ENCODE assay signal across 23 mouse cellular contexts in the genomic region with DNA sequence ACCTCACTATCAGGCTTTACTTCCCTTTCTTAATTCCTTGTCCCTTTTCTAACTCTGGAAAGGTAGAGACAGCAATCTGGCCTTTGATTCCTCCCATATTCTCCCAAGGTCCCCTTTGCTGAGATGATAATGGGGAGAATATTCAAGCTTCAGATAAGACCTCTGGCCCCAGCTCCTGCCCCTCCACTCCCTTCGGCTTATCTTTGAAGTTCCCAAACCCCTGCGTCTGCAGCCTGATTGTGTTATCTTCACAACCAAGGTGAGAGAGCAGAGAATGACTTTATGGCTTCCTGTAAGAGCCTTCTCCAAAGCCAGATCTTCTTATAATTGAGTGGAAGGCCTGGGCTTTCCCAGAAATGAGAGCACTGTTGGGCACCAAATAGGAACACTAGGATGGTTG.
A peak's percentile ranks its signal among the peaks of the same experiment; 100 is the strongest.
DNase-seq lines count a peak whose midpoint lies in the region; ATAC-seq and TF ChIP-seq lines count a peak whose summit lies in the region.
"Had no signal": no experiment of that assay in that cellular context is flagged by ENCODE, and none has a peak within 500 bp of the region (broad histone marks: within the 10 kb centered on the region; RNA-seq: fewer than 3 reads in every experiment).

No protein-coding gene starts in this region.

- no peak for DNase-seq in intestine, embryonic 14.5 days (ENCODE audit: low spot score)
- DNase-seq in adrenal gland, adult (ENCODE audit: inconsistent age in 2 of 2, low spot score in 1 of 2): no peak
- DNase-seq in forebrain, embryonic 14.5 days (ENCODE audit: low spot score): no peak
- DNase-seq: adrenal gland, adult 2 months; adrenal gland, adult 8-10 months; adrenal gland, postnatal 10 days; adrenal gland, postnatal 14 days; adrenal gland, postnatal 25 days; adrenal gland, postnatal 36 days; B cell, adult 2 months; cerebellum, adult 11 months; cerebellum, adult 11-12 months; cerebellum, adult 18-20 months had no signal

- no peak overlapping the region for H3K27ac ChIP-seq in intestine, embryonic 14.5 days (ENCODE audit: low read depth)
- no peak overlapping the region for H3K27ac ChIP-seq in intestine, embryonic 15.5 days
- H3K27ac ChIP-seq in intestine, embryonic 16.5 days (ENCODE audit: low read length): no peak overlapping the region
- no peak overlapping the region for H3K27ac ChIP-seq in intestine, postnatal 0 days (ENCODE audit: low read depth, low read length)
- H3K27ac ChIP-seq in midbrain, embryonic 16.5 days (ENCODE audit: low read length): no peak overlapping the region
- no peak overlapping the region for H3K27ac ChIP-seq in forebrain, embryonic 14.5 days (ENCODE audit: low read depth, low read length)

- no peaks in the 10 kb centered on the region for H3K9me3 ChIP-seq in intestine, embryonic 14.5 days (ENCODE audit: control insufficient read depth, low read length)
- no peaks in the 10 kb centered on the region for H3K9me3 ChIP-seq in intestine, embryonic 15.5 days
- no peaks in the 10 kb centered on the region for H3K9me3 ChIP-seq in intestine, embryonic 16.5 days (ENCODE audit: control insufficient read depth, low read length)
- H3K9me3 ChIP-seq in intestine, postnatal 0 days (ENCODE audit: control insufficient read depth): no peaks in the 10 kb centered on the region
- H3K9me3 ChIP-seq in midbrain, embryonic 16.5 days (replicated peaks; ENCODE audit: control insufficient read depth, low read length, poor library complexity, severe bottlenecking): no peaks in the 10 kb centered on the region
- no peaks in the 10 kb centered on the region for H3K9me3 ChIP-seq in forebrain, embryonic 14.5 days (replicated peaks; ENCODE audit: control insufficient read depth, low read length)
- H3K9me3 ChIP-seq: G1E had no signal

- no peaks in the 10 kb centered on the region for H3K4me1 ChIP-seq in intestine, embryonic 14.5 days (replicated peaks; ENCODE audit: control insufficient read depth, insufficient read depth, low read length)
- no peaks in the 10 kb centered on the region for H3K4me1 ChIP-seq in intestine, embryonic 15.5 days (replicated peaks)
- 0 out of 2 replicates have a peak, but pooled peaks cover 2% of the 10 kb centered on the region for H3K4me1 ChIP-seq in intestine, embryonic 16.5 days (ENCODE audit: control insufficient read depth, insufficient read depth, low read length)
- no peaks in the 10 kb centered on the region; the same call in 1 of the 2 replicates for H3K4me1 ChIP-seq in intestine, postnatal 0 days (replicated peaks; ENCODE audit: control insufficient read depth, insufficient read depth, low read length)
- H3K4me1 ChIP-seq in midbrain, embryonic 16.5 days (ENCODE audit: control insufficient read depth, insufficient read depth, low read length): no peaks in the 10 kb centered on the region
- H3K4me1 ChIP-seq in forebrain, embryonic 14.5 days (ENCODE audit: control insufficient read depth, insufficient read depth, low read length): no peaks in the 10 kb centered on the region

- no peak overlapping the region for H3K9ac ChIP-seq in intestine, embryonic 14.5 days (ENCODE audit: low read length)
- no peak overlapping the region for H3K9ac ChIP-seq in intestine, embryonic 15.5 days
- H3K9ac ChIP-seq in intestine, embryonic 16.5 days (ENCODE audit: low read depth, low read length): no peak overlapping the region
- no peak overlapping the region for H3K9ac ChIP-seq in intestine, postnatal 0 days (ENCODE audit: low read depth, low read length)
- no peak overlapping the region for H3K9ac ChIP-seq in midbrain, embryonic 16.5 days (ENCODE audit: low read depth, low read length)
- H3K9ac ChIP-seq in forebrain, embryonic 14.5 days (ENCODE audit: low read length): no peak overlapping the region

- no peak for TF ChIP-seq CTCF in intestine, postnatal 0 days (IDR thresholded peaks at IDR 0.05; ENCODE audit: low read depth)

- no peaks in the 10 kb centered on the region for H3K36me3 ChIP-seq in intestine, embryonic 14.5 days (ENCODE audit: control insufficient read depth, insufficient read depth, low read length)
- H3K36me3 ChIP-seq in intestine, embryonic 15.5 days: no peaks in the 10 kb centered on the region
- no peaks in the 10 kb centered on the region for H3K36me3 ChIP-seq in intestine, embryonic 16.5 days (ENCODE audit: control insufficient read depth, insufficient read depth, low read length)
- no peaks in the 10 kb centered on the region for H3K36me3 ChIP-seq in intestine, postnatal 0 days (ENCODE audit: control insufficient read depth, insufficient read depth)
- H3K36me3 ChIP-seq in midbrain, embryonic 16.5 days (ENCODE audit: control insufficient read depth, insufficient read depth, low read length): no peaks in the 10 kb centered on the region
- no peaks in the 10 kb centered on the region for H3K36me3 ChIP-seq in forebrain, embryonic 14.5 days (ENCODE audit: control insufficient read depth, insufficient read depth, low read length)
- H3K36me3 ChIP-seq: G1E had no signal

- no peaks in the 10 kb centered on the region for H3K27me3 ChIP-seq in intestine, embryonic 14.5 days (replicated peaks; ENCODE audit: control insufficient read depth, insufficient read depth, low read length)
- no peaks in the 10 kb centered on the region for H3K27me3 ChIP-seq in intestine, embryonic 15.5 days (replicated peaks)
- H3K27me3 ChIP-seq in intestine, embryonic 16.5 days (replicated peaks; ENCODE audit: control insufficient read depth, insufficient read depth, low read length): no peaks in the 10 kb centered on the region
- no peaks in the 10 kb centered on the region for H3K27me3 ChIP-seq in intestine, postnatal 0 days (replicated peaks; ENCODE audit: control insufficient read depth, insufficient read depth, low read length)
- H3K27me3 ChIP-seq in midbrain, embryonic 16.5 days (ENCODE audit: control insufficient read depth, insufficient read depth, low read depth, low read length): no peaks in the 10 kb centered on the region
- no peaks in the 10 kb centered on the region for H3K27me3 ChIP-seq in forebrain, embryonic 14.5 days (replicated peaks; ENCODE audit: control insufficient read depth, insufficient read depth, low read length)
- H3K27me3 ChIP-seq: CH12.LX, Patski had no signal

- ATAC-seq in intestine, embryonic 14.5 days (replicated peaks; ENCODE audit: low FRiP score, low TSS enrichment, low read depth): 0 out of 2 replicates have a peak, but pooled peaks have one; percentile 43
- peak; percentile 93 for ATAC-seq in intestine, embryonic 15.5 days
- ATAC-seq in intestine, embryonic 16.5 days: peak; percentile 93
- ATAC-seq in intestine, postnatal 0 days: peak; percentile 43; the same call in 1 of the 2 replicates
- ATAC-seq in midbrain, embryonic 16.5 days: no peak
- no peak for ATAC-seq in monocyte, adult 5-6 weeks (replicated peaks; ENCODE audit: insufficient number of reproducible peaks, low FRiP score, low TSS enrichment, poor library complexity, severe bottlenecking)
- ATAC-seq in forebrain, embryonic 14.5 days: no peak
- ATAC-seq: activated CD4-positive, CD25-positive, alpha-beta regulatory T cell, adult 4 months; CD4-positive, CD25-positive, alpha-beta regulatory T cell, adult 4 months; Patski had no signal

- WGBS in intestine, embryonic 14.5 days: 21% methylated on average over 2 of the region's 2 CpGs
- 25% methylated on average over 2 of the region's 2 CpGs for WGBS in intestine, embryonic 15.5 days
- 23% methylated on average over 2 of the region's 2 CpGs for WGBS in intestine, embryonic 16.5 days
- WGBS in intestine, postnatal 0 days: 27% methylated on average over 2 of the region's 2 CpGs
- 88% methylated on average over 2 of the region's 2 CpGs for WGBS in midbrain, embryonic 16.5 days
- WGBS in forebrain, embryonic 14.5 days: 87% methylated on average over 2 of the region's 2 CpGs

- H3K4me3 ChIP-seq in intestine, embryonic 14.5 days (ENCODE audit: low read depth, low read length): no peak overlapping the region
- H3K4me3 ChIP-seq in intestine, embryonic 15.5 days (replicated peaks): no peak overlapping the region
- H3K4me3 ChIP-seq in intestine, embryonic 16.5 days (ENCODE audit: low read length): no peak overlapping the region
- H3K4me3 ChIP-seq in intestine, postnatal 0 days (ENCODE audit: low read depth, low read length): no peak overlapping the region
- no peak overlapping the region for H3K4me3 ChIP-seq in midbrain, embryonic 16.5 days (ENCODE audit: low read depth, low read length)
- H3K4me3 ChIP-seq in forebrain, embryonic 14.5 days (ENCODE audit: low read depth, low read length): no peak overlapping the region

- no peak overlapping the region for H3K4me2 ChIP-seq in intestine, embryonic 14.5 days (ENCODE audit: low read length)
- no peak overlapping the region for H3K4me2 ChIP-seq in intestine, embryonic 15.5 days (replicated peaks)
- no peak overlapping the region for H3K4me2 ChIP-seq in intestine, embryonic 16.5 days (ENCODE audit: low read depth, low read length)
- no peak overlapping the region for H3K4me2 ChIP-seq in intestine, postnatal 0 days (replicated peaks; ENCODE audit: low read depth)
- no peak overlapping the region for H3K4me2 ChIP-seq in midbrain, embryonic 16.5 days (ENCODE audit: low read length)
- H3K4me2 ChIP-seq in forebrain, embryonic 14.5 days (ENCODE audit: low read length): no peak overlapping the region

Comparison
In these comparisons a context has a peak if more than half of its experiments do, and no peak if none do; other contexts are left out.
1. ATAC-seq: peak in intestine, embryonic 14.5 days (single experiment), intestine, embryonic 15.5 days (single experiment), intestine, embryonic 16.5 days (single experiment) and intestine, postnatal 0 days (single experiment); none in midbrain, embryonic 16.5 days (single experiment), monocyte, adult 5-6 weeks (single experiment) and forebrain, embryonic 14.5 days (single experiment).